Mouse (Mus musculus) lung, embryonic 14.5 days (tissue): ENCODE results near the gene Cabp5. TPM values are rescaled to one million over a fixed set of nuclear protein-coding genes. Genes with fewer than 3 reads are reported as not detected.
"Not testable (repeated sequence)": the region's sequence is repeated elsewhere in the genome, so short reads cannot be mapped to it uniquely, and the experiment has no call there.

Experiments used
- ATAC-seq: fragments of 200-750 bp; cut with Nextera tagmentation; 2 replicates; pipeline ENCODE4 v1.8.0; 2017; ENCODE audit warnings: mild to moderate bottlenecking, moderate TSS enrichment, moderate library complexity; ENCODE audit not compliant: insufficient read depth
- DNase-seq: peaks from one replicate; pipeline ENCODE4 v3.0.0-alpha.2; 2015
- H3K27ac ChIP-seq: fragments of 300-500 bp; sonication (generic); 2 replicates; pipeline ENCODE4 v1.5.1; 2014; ENCODE audit warnings: low read depth, mild to moderate bottlenecking, moderate library complexity
- H3K27me3 ChIP-seq: fragments of 300-500 bp; sonication (generic); 2 replicates; pipeline ENCODE4 v1.6.1; 2014; ENCODE audit warnings: low read length, control low read depth; ENCODE audit not compliant: insufficient read depth
- H3K36me3 ChIP-seq: fragments of 300-500 bp; sonication (generic); 2 replicates; pipeline ENCODE4 v1.6.1; 2014; ENCODE audit warnings: control low read depth; ENCODE audit not compliant: insufficient read depth
- H3K4me1 ChIP-seq: fragments of 300-500 bp; sonication (generic); 2 replicates; pipeline ENCODE4 v1.6.1; 2014; ENCODE audit warnings: antibody characterized with exemption, control low read depth; ENCODE audit not compliant: insufficient read depth
- H3K4me2 ChIP-seq: fragments of 300-500 bp; sonication (generic); 2 replicates; pipeline ENCODE4 v1.6.1; 2014; ENCODE audit warnings: mild to moderate bottlenecking
- H3K4me3 ChIP-seq: fragments of 300-500 bp; sonication (generic); 2 replicates; pipeline ENCODE4 v1.5.1; 2014; ENCODE audit warnings: low read depth, low read length
- H3K9ac ChIP-seq: fragments of 300-500 bp; sonication (generic); 2 replicates; pipeline ENCODE4 v1.6.1; 2014
- H3K9me3 ChIP-seq: fragments of 300-500 bp; sonication (generic); 2 replicates; pipeline ENCODE4 v1.6.1; 2016; ENCODE audit warnings: low read depth, low read length, control low read depth
- CTCF ChIP-seq: IDR thresholded peaks from 2 replicates; pipeline ENCODE4 v1.5.1; 2016; ENCODE audit warnings: antibody characterized with exemption, low read depth
- WGBS: fragments of 180-500 bp; shearing (Covaris S2); extraction: QIAGEN DNeasy Blood & Tissue Kit; methylation state at CpG from one replicate; pipeline ENCODE4 v1.1.7; 2014; 5-methylcytosine and 5-hydroxymethylcytosine counted together
- polyA plus RNA-seq: library from polyadenylated mRNA; unstranded; fragments of >200 nt; fragmentation: Nextera tagmentation; extraction: Ambion mirVana; gene quantifications from 2 replicates; pipeline ENCODE4 v1.2.1, GENCODE M21; 2014

Gene Cabp5
- polyA plus RNA-seq = not detected in 2 replicates

DNA sequence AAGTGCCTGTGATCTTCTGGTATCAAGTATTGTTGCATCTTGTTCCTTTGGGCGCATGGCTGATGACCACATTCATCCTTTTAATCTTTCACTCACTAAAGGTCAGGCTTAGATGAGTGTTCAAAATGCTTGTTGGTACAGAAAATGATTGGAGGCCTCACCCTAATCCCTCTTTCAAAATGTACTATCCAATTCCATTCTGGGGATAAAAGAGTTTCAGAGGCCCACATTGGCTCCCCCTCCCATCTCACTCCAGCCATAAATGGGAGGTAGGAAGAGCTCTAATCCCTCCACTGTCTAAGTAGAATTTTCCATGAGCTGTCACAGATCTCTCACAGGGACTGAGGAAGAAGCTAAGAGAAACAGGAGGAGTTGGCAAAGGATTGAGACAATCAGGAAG, at the start of gene Cabp5:
TSS of gene Cabp5 (plus strand) at position 301 of the 400 bp plus-strand sequence.
- Histone ChIP-seq H3K9me3 (no peaks in the 10 kb centered on the region), H3K4me2 (no peak within 1 kb of the TSS), H3K9ac (no peak within 1 kb of the TSS), H3K27ac (no peak within 1 kb of the TSS), H3K4me3 (no peak within 1 kb of the TSS), H3K27me3 (no peaks in the 10 kb centered on the region), H3K4me1 (no peaks in the 10 kb centered on the region), H3K36me3 (no peaks in the 10 kb centered on the region)
- ATAC-seq = no peak
- DNase-seq = no peak
- TF ChIP-seq CTCF = no peak
- 77% methylated on average over 1 of the region's 1 CpGs for WGBS

GRCm38 (mm10) chr7:13355943-13356342, 42.0 kb upstream of the Cabp5 start:
- no peaks in the 10 kb centered on the region for H3K27me3 ChIP-seq
- H3K9me3 ChIP-seq = no peaks in the 10 kb centered on the region
- ATAC-seq (no peak), DNase-seq (no peak)
- no peak overlapping the region for H3K4me3 ChIP-seq
- H3K4me2 ChIP-seq = no peak overlapping the region
- TF ChIP-seq CTCF = no peak
- H3K4me1 ChIP-seq = no peaks in the 10 kb centered on the region
- H3K27ac ChIP-seq = no peak overlapping the region
- no peak overlapping the region for H3K9ac ChIP-seq
- peaks cover 16% of the 10 kb centered on the region for H3K36me3 ChIP-seq

- no peaks in the 10 kb centered on the region for H3K27me3 ChIP-seq
- H3K27ac ChIP-seq = no peak overlapping the region
- no peak overlapping the region for H3K4me2 ChIP-seq
- WGBS = 71% methylated on average over 2 of the region's 2 CpGs
- H3K36me3 ChIP-seq = no peaks in the 10 kb centered on the region
- no peak for ATAC-seq
- H3K4me1 ChIP-seq = no peaks in the 10 kb centered on the region
- H3K9ac ChIP-seq = no peak overlapping the region
- H3K4me3 ChIP-seq = no peak overlapping the region
- TF ChIP-seq CTCF = no peak
- no peak for DNase-seq
- H3K9me3 ChIP-seq = no peaks in the 10 kb centered on the region
These were observed 17.3 kb upstream of the Cabp5 start for GRCm38 (mm10) chr7:13380588-13380987.

- 67% methylated on average over 1 of the region's 1 CpGs for WGBS
- not testable (repeated sequence) for ATAC-seq, H3K27me3 ChIP-seq, H3K9ac ChIP-seq, H3K9me3 ChIP-seq, H3K4me3 ChIP-seq, H3K4me2 ChIP-seq, H3K27ac ChIP-seq, DNase-seq, H3K36me3 ChIP-seq, H3K4me1 ChIP-seq
These were observed 52.6 kb downstream of the Cabp5 start, which contains the start of gene Bsph1 for GRCm38 (mm10) chr7:13450541-13450940. Gene Bsph1, plus strand, starts transcription at chr7:13450841.

Other genes with a start within 250 kb of the Cabp5 start
- not detected in 2 replicates for gene Vmn1r88, start 238.6 kb upstream of the Cabp5 start, polyA plus RNA-seq
- gene Vmn1r89, start 185.1 kb upstream of the Cabp5 start, polyA plus RNA-seq = not detected in 2 replicates
- gene Lig1, start 120.8 kb upstream of the Cabp5 start, polyA plus RNA-seq = 122 and 135 TPM in 2 replicates
- gene Zswim9, start 119.4 kb upstream of the Cabp5 start, polyA plus RNA-seq = 8.1 and 10.2 TPM in 2 replicates
- 1.5 and 1.6 TPM in 2 replicates for gene Pla2g4c, start 73.5 kb upstream of the Cabp5 start, polyA plus RNA-seq
- gene Bsph1, start 52.7 kb downstream of the Cabp5 start, polyA plus RNA-seq = not detected in 2 replicates
- not detected in 2 replicates for gene Bsph2, start 172.9 kb downstream of the Cabp5 start, polyA plus RNA-seq
- gene Sult2a5, start 225.8 kb downstream of the Cabp5 start, polyA plus RNA-seq = not detected in 2 replicates